Mouse (Mus musculus) small intestine, adult 2 months (tissue): ENCODE data around the gene Aipl1. TPM values are rescaled to one million over a fixed set of nuclear protein-coding genes. Genes with fewer than 3 reads are reported as not detected.

Experiments
- H3K27ac ChIP-seq: fragments of 200-500 bp; 2 replicates; pipeline ENCODE4 v1.5.1; 2012; ENCODE audit warnings: low read depth, low read length, control low read depth, inconsistent platforms; ENCODE audit not compliant: insufficient read depth
- H3K27me3 ChIP-seq: fragments of 200-500 bp; 2 replicates; pipeline ENCODE4 v1.6.1; 2012; ENCODE audit warnings: mild to moderate bottlenecking, moderate library complexity, low read length, inconsistent platforms; ENCODE audit not compliant: control insufficient read depth, insufficient read depth
- H3K36me3 ChIP-seq: fragments of 200-500 bp; 2 replicates; pipeline ENCODE4 v1.6.1; 2012; ENCODE audit warnings: mild to moderate bottlenecking, low read length, control low read depth, inconsistent platforms; ENCODE audit not compliant: control insufficient read depth, insufficient read depth
- H3K4me1 ChIP-seq: fragments of 200-500 bp; 2 replicates; pipeline ENCODE4 v1.6.1; 2012; ENCODE audit warnings: low read length, inconsistent platforms, mixed read lengths; ENCODE audit not compliant: control insufficient read depth, insufficient read depth, insufficient read length
- H3K4me3 ChIP-seq: fragments of 200-500 bp; 2 replicates; pipeline ENCODE4 v1.5.1; 2012; ENCODE audit warnings: low read depth, mild to moderate bottlenecking, control low read depth, inconsistent platforms, low read length, moderate library complexity
- CTCF ChIP-seq: fragments of 200-500 bp; IDR thresholded peaks from 2 replicates; pipeline ENCODE4 v1.5.1; 2012; ENCODE audit warnings: low read depth, mild to moderate bottlenecking, control low read depth, inconsistent platforms, low read length, moderate library complexity, mixed read lengths; ENCODE audit not compliant: insufficient replicate concordance, insufficient read length; ENCODE audit errors: extremely low read depth
- POLR2A ChIP-seq: fragments of 200-500 bp; IDR thresholded peaks from 2 replicates; pipeline ENCODE4 v1.6.1; 2012; ENCODE audit warnings: low read depth, mild to moderate bottlenecking, control low read depth, inconsistent platforms, low read length, moderate library complexity
- WGBS: fragments of 180-500 bp; shearing (Covaris S2); methylation state at CpG from one replicate; pipeline ENCODE4 v1.1.7; 2018; 5-methylcytosine and 5-hydroxymethylcytosine counted together
- polyA plus RNA-seq: library from polyadenylated mRNA; depleted of rRNA; stranded (reverse); fragments of >200 nt; gene quantifications from 2 replicates; pipeline ENCODE4 v1.2.3, GENCODE M21; 2012; rRNA removed

The Aipl1 gene
- polyA plus RNA-seq, 1 experiment: 0.11 TPM

- TF ChIP-seq POLR2A: no peak
- TF ChIP-seq CTCF: no peak
- Histone ChIP-seq H3K4me3 (no peak overlapping the region), H3K27me3 (no peaks in the 10 kb centered on the region), H3K36me3 (no peaks in the 10 kb centered on the region), H3K4me1 (no peaks in the 10 kb centered on the region), H3K27ac (no peak overlapping the region)
- WGBS: 62% methylated on average over 2 of the region's 2 CpGs
Observed at GRCm38 (mm10) chr11:71985783-71986182, 51.5 kb downstream of the Aipl1 start.

GRCm38 (mm10) chr11:71985101-71985711, 52.1 kb downstream of the Aipl1 start:
- H3K4me3 ChIP-seq: no peak overlapping the region
- H3K27ac ChIP-seq: no peak overlapping the region
- H3K4me1 ChIP-seq: no peaks in the 10 kb centered on the region
- no peaks in the 10 kb centered on the region for H3K36me3 ChIP-seq
- 30% methylated on average over 4 of the region's 4 CpGs for WGBS
- H3K27me3 ChIP-seq: no peaks in the 10 kb centered on the region
- TF ChIP-seq CTCF: no peak

DNA sequence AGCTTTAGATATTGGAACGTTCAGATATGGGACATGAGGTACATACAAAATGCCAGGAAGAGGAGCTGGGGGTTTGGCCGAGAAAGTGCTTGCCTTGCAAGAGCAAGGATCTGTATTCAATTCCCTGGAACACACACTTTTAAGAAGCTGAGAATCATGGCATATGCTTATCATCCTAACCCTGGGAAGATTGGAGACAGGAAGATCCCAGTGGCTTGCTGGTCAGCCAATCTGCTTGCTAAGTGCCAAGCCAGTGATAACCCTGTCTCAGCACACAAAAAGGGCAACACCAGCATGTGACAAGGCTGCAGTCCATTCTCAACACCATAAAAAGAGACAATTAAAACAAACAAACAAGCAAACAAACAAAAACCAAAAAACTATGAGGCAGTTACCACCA, 53.2 kb downstream of the Aipl1 start:
- H3K27me3 ChIP-seq: no peaks in the 10 kb centered on the region
- no peak overlapping the region for H3K4me3 ChIP-seq
- H3K36me3 ChIP-seq: no peaks in the 10 kb centered on the region
- no peak overlapping the region for H3K27ac ChIP-seq
- H3K4me1 ChIP-seq: no peaks in the 10 kb centered on the region
- TF ChIP-seq CTCF: no peak
- 72% methylated on average over 2 of the region's 2 CpGs for WGBS

Other genes starting within 250 kb of the Aipl1 start
- gene Pimreg, start 4.5 kb upstream of the Aipl1 start, polyA plus RNA-seq: 0.81 and 1.4 TPM in 2 replicates
- 2.5 and 3.0 TPM in 2 replicates for gene Pitpnm3, start 98.3 kb upstream of the Aipl1 start, polyA plus RNA-seq
- gene Gm43951, start 169.3 kb upstream of the Aipl1 start, polyA plus RNA-seq: 0.19 TPM in 1 of 2 replicates, not detected in the other
- gene 4933427D14Rik, start 169.9 kb upstream of the Aipl1 start, polyA plus RNA-seq: 1.3 and 2.5 TPM in 2 replicates
- 40.3 and 86.5 TPM in 2 replicates for gene Txndc17, start 170.0 kb upstream of the Aipl1 start, polyA plus RNA-seq
- 2.4 and 3.7 TPM in 2 replicates for gene Med31, start 178.1 kb upstream of the Aipl1 start, polyA plus RNA-seq
- not detected in 2 replicates for gene Slc13a5, start 229.7 kb upstream of the Aipl1 start, polyA plus RNA-seq